Mouse (Mus musculus): Measurements from ENCODE around the gene Perp. TPM values are rescaled to one million over a fixed set of nuclear protein-coding genes. Genes with fewer than 3 reads are reported as not detected.
A peak's percentile ranks its signal among the peaks of the same experiment; 100 is the strongest.

The Perp gene
- 246 and 252 TPM in 2 replicates for polyA plus RNA-seq (2012; rRNA removed)

DNA sequence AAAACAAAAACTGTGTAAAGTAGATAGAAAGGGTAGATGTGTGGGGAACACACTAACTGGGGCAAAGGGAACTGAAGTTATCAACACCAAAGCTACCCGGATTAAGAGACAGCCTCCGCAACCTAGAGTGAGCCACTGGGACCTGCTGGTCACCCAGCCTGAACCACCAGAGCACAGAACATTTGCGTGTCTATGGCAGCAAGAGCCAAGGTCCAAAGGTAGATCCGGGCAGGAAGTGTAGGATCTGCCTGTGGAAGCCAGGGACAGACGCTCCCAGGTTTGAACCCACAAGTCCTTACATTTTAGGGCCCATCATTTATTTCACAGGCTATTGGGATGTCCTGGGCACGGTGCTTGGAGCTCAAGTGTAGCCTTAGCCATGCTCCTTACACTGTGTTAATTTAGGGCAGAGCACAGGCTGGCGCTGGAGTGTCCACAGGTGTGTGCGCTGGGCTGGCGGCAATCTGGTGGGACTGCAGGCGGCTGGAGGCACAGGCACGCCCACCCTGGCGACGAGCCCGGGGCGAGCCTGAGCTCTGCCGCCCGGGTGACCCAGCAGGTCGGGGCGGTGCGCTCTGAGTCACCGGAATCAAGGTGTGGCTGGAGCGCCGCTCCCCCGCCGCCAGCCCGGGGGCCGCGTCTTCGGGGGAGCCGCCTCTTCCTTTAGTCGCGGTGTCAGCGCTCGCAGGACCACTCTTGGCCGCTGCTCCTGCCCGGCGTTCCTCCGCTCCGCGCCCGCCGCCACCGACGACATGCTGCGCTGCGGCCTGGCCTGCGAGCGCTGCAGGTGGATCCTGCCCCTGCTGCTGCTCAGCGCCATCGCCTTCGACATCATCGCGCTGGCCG, at the start of gene Perp:
Gene Perp, plus strand, starts transcription at position 580 of the 846 bp plus-strand sequence.
- DNase-seq (ENCODE audit: low spot score), result peak; percentile 78

GRCm38 (mm10) chr10:18811751-18812150, 33.1 kb upstream of the Perp start:
- DNase-seq (ENCODE audit: low spot score), result no peak

GRCm38 (mm10) chr10:18816560-18816959, 28.3 kb upstream of the Perp start:
- DNase-seq (ENCODE audit: low spot score), result no peak

- no peak for DNase-seq (ENCODE audit: low spot score)
Observed at GRCm38 (mm10) chr10:18825143-18825542, 19.7 kb upstream of the Perp start.

- DNase-seq (ENCODE audit: low spot score), result no peak
Observed at GRCm38 (mm10) chr10:18826107-18826506, 18.7 kb upstream of the Perp start.

DNA sequence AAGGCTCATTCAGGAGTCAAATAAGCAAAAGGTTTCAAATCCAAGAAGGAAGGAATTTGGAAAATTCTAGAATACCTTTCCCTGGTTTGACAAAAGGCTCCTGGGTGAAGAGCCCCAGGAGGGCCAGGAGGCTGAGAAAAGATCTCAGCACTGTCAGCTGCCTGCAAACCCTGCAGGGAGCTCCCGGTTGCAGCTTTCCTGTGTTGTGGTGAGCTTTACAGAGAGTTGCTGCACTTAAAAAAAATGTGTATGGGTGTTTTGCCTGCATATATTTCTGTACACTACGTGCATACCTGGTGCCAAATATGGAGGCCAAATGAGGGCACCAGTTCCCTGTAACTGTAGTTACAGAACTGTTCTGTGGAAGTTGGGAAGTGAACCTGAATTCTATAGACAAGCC, 16.9 kb upstream of the Perp start:
- no peak for DNase-seq (ENCODE audit: low spot score)

GRCm38 (mm10) chr10:18830359-18830758, 14.5 kb upstream of the Perp start:
- DNase-seq (ENCODE audit: low spot score), result no peak

GRCm38 (mm10) chr10:18831823-18832222, 13.0 kb upstream of the Perp start:
- no peak for DNase-seq (ENCODE audit: low spot score)

DNA sequence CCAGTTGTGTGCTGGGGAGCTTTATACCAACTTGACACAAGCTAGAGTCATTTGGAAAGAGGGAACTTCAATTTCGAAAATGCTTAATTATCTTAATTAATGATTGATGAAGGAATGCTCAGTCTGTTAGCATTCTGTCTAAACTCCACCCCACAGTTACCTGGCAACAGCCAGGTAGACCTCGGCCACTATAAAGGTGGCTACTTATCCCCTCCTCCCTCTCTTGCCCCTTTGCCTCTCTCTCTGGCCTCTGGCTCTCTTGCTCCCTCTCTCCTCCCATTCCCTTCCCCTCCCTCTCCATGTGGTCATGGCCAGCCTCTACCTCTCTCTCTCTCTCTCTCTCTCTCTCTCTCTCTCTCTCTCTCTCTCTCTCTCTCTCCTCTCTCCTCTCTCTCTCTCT, 10.4 kb upstream of the Perp start:
- no peak for DNase-seq (ENCODE audit: low spot score)

DNA sequence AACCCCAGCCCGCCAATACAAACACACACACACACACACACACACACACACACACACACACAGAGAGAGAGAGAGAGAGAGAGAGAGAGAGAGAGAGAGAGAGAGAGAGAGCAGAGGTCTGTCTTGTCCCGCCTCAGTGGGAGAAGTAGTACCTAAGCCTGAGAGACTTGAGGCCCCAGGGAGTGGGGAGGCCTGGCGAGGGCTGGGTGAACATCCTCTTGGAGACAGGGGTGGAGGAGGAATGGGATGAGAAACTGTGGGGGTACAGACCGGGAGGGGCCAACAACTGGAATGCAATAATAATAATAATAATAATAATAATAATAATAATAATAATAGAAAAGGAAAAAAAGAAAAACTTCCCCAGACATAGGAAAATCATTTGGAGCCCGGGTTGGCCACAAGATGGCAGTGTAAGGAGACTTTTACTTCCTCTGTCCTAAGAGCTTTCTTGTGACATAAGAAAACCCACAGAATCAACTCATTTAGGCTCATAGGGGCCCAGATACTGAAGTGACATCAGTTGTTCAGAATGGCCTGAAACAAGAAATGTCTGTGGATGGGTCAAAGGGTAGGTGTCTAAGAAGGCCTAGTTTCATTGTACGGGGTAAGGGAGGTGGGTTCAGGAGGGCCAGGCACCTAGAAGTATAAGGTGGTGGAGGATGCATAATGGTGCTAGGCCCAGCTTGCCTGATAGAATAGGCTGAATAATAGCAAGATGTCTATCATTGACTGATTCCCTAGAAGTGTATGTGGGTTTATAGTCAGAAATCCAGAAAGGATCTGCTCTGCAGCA, 8.9 kb upstream of the Perp start:
- DNase-seq (ENCODE audit: low spot score), result no peak

DNA sequence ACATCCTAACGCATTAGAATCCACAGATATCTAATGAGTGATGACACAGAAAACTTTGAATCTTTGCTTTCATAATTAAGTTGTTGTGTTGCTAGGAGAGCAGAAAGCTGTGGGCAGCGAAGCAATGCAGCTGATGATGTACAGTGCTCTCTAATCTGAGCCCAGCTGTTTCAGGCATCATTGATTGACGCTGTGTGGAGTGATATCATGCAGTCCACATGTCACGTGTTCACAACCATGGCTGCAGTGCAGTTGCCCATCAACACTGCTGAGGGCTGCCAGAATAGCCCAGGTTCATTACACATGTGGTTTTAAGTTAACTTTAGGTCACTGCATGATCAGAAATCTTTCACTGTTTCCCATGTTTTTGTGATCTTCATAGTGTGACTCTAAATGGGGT, 5.3 kb upstream of the Perp start:
- DNase-seq (ENCODE audit: low spot score), result no peak

GRCm38 (mm10) chr10:18840736-18841135, 4.1 kb upstream of the Perp start:
- DNase-seq (ENCODE audit: low spot score), result no peak

GRCm38 (mm10) chr10:18845287-18845662, 455 bp downstream of the Perp start:
- no peak for DNase-seq (ENCODE audit: low spot score)

- DNase-seq (ENCODE audit: low spot score), result no peak
Observed at GRCm38 (mm10) chr10:18845711-18846110, 891 bp downstream of the Perp start.

DNA sequence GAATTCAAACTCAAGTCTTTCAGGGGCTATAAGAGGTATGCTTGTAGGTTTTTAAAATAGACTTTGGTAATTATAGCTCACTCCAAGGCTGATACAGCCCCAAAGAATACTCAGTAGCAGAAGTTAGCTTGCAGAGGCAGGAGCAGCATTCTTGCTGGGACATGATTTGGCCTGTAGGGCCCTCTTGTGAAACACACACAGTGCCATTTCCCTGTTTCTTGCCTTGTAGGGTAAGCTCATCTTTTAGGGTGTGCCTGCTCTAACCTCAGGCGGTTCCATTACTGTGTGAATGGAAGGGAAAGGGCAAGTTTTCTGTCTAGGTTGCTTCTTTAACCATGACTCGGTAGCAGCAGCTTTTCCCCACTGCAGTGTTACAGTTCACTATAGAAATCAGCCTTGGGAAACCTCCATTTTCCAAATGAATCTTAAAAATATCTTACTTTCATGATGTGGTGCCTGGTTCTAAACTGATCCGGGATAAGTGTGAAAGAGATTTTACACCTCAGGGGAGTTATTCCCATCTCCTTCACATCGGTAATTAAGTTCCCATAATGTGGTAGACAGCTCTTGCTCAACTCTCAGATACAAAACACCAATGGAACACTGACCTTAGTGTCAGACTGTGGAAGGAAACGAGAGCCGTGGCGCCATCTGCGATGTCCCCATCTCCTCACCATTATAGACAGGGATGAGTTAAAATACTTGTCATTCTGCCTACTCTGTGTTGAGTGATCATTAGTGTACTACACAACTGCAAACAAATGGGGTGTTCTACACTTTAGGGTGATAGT, 1.8 kb downstream of the Perp start:
- DNase-seq (ENCODE audit: low spot score), result peak; percentile 33

GRCm38 (mm10) chr10:18850177-18850576, 5.4 kb downstream of the Perp start:
- DNase-seq (ENCODE audit: low spot score), result no peak

GRCm38 (mm10) chr10:18853417-18853816, 8.6 kb downstream of the Perp start:
- no peak for DNase-seq (ENCODE audit: low spot score)

GRCm38 (mm10) chr10:18857244-18857643, 12.4 kb downstream of the Perp start:
- DNase-seq (ENCODE audit: low spot score), result no peak

DNA sequence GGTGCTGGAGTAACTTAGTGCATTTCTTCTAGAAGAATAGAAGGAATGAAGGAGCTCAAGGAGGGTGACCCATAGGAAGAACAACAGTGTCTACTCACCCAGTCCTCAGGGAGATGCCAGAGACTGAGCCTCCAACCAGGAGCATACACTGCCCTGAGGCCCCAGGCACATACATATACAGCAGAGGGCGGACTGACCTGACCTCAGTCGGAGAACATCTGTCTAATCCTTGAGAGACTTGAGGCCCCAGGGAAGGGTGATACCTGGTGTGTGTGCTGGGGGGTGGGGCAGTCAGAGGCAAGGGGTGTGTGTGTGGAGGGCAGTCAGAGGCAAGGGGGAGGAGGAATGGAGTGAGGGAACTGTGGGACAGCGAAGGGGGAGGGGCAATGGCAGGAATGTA, 14.8 kb downstream of the Perp start:
- no peak for DNase-seq (ENCODE audit: low spot score)

DNA sequence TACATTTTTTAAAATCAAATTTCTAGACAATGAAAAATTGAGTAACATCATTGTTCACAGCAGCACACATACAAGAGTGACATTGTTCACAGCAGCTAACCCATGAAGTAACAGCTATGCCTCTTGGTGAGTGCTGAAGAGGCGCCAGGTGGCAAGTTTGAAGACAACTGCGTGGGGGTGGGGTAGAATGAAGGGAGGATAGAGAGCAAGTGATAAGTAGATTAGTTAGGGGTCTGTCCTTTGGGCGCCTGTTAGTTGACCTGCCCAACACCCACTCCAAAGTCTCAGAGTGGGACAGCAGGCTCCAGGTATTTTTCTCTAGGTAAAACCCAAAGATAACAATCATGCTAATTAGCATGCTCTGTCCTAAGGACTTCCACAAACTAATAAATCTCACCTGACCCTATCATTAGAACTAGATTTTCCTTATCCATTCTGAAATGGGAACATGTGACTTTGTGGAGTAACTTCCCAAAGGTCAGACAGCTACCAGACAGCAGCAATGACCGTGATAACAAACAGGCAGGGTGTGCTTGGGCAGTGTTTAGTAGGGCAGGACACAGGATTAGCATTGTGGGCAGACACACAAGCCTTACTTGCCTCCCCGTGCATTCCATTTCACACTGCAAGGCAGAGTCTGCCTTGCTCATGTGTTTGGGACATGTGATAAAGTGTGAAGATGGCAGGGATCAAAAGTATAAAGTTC, 15.5 kb downstream of the Perp start:
- no peak for DNase-seq (ENCODE audit: low spot score)

- DNase-seq (ENCODE audit: low spot score), result no peak
Observed at GRCm38 (mm10) chr10:18860831-18861230, 16.0 kb downstream of the Perp start.

- DNase-seq (ENCODE audit: low spot score), result no peak
Observed at GRCm38 (mm10) chr10:18861418-18861817, 16.6 kb downstream of the Perp start.

All from urinary bladder, adult 2 months (tissue).